Mouse (Mus musculus) ES-E14 (cell line): ENCODE measurements at regions not wholly inside any gene's neighbourhood (a gene's known extent, or its start where the extent isn't known, plus 50 kb on each side); places are given as distances from the start of the nearest gene placed in this dataset.

Experiments
- CHD2 ChIP-seq: IDR thresholded peaks from 2 replicates; pipeline ENCODE4 v1.6.1; 2014; ENCODE audit warnings: mild to moderate bottlenecking, low read depth, low read length, inconsistent platforms
- HCFC1 ChIP-seq: IDR thresholded peaks from 2 replicates; pipeline ENCODE4 v1.6.1; 2012; ENCODE audit warnings: low read length, inconsistent platforms, borderline replicate concordance; ENCODE audit not compliant: insufficient read depth
- MAFK ChIP-seq: IDR thresholded peaks from 2 replicates; pipeline ENCODE4 v1.6.1; 2014; ENCODE audit warnings: mild to moderate bottlenecking, low read depth, low read length, inconsistent platforms; ENCODE audit not compliant: insufficient read depth
- ZNF384 ChIP-seq: IDR thresholded peaks from 2 replicates; pipeline ENCODE4 v1.6.1; 2012; ENCODE audit warnings: low read depth, low read length, inconsistent platforms

- TF ChIP-seq HCFC1 (no peak), CHD2 (no peak), ZNF384 (no peak), MAFK (no peak)
These were observed 264.9 kb downstream of the Btg1 start for GRCm38 (mm10) chr10:96881660-96882059.
